Mouse (Mus musculus) frontal cortex, postnatal 14 days (tissue): ENCODE measurements around the gene Rbbp4.

Experiments
- DNase-seq, 2 experiments: peaks; one replicate each; pipeline ENCODE4 v3.0.0; 2022; ENCODE audit warnings: low spot score in 2 of 2

The Rbbp4 gene

GRCm38 (mm10) chr4:129293702-129294101, 41.5 kb downstream of the Rbbp4 start:
- no peak for DNase-seq

- no peak for DNase-seq
Measured at GRCm38 (mm10) chr4:129292831-129293230, 42.3 kb downstream of the Rbbp4 start.

- DNase-seq = no peak
Measured at GRCm38 (mm10) chr4:129289671-129290070, 45.5 kb downstream of the Rbbp4 start.

GRCm38 (mm10) chr4:129288067-129288466, 47.1 kb downstream of the Rbbp4 start:
- DNase-seq = no peak

- no peak for DNase-seq
Measured at GRCm38 (mm10) chr4:129287472-129287981, 47.6 kb downstream of the Rbbp4 start, which contains the start of gene Sync. TSS of gene Sync (plus strand) at chr4:129287617.

- no peak for DNase-seq
Measured at GRCm38 (mm10) chr4:129286683-129287471, 48.3 kb downstream of the Rbbp4 start.

GRCm38 (mm10) chr4:129286001-129286682, 49.0 kb downstream of the Rbbp4 start:
- no peak for DNase-seq

- DNase-seq = no peak
Measured at GRCm38 (mm10) chr4:129284685-129285084, 50.5 kb downstream of the Rbbp4 start.

GRCm38 (mm10) chr4:129283226-129283625, 51.9 kb downstream of the Rbbp4 start:
- no peak for DNase-seq

GRCm38 (mm10) chr4:129282786-129283185, 52.4 kb downstream of the Rbbp4 start:
- no peak for DNase-seq

GRCm38 (mm10) chr4:129276453-129276865, 58.7 kb downstream of the Rbbp4 start:
- DNase-seq = peak; percentile 85 to 92

GRCm38 (mm10) chr4:129272756-129273046, 62.5 kb downstream of the Rbbp4 start:
- no peak for DNase-seq

GRCm38 (mm10) chr4:129271991-129272755, 63.0 kb downstream of the Rbbp4 start:
- no peak for DNase-seq

- DNase-seq = no peak
Measured at GRCm38 (mm10) chr4:129268698-129269097, 66.5 kb downstream of the Rbbp4 start.

- no peak for DNase-seq
Measured at GRCm38 (mm10) chr4:129266821-129267220, 68.3 kb downstream of the Rbbp4 start.

- DNase-seq = no peak
Measured at GRCm38 (mm10) chr4:129266191-129266590, 69.0 kb downstream of the Rbbp4 start.

- no peak for DNase-seq
Measured at GRCm38 (mm10) chr4:129263225-129264021, 71.7 kb downstream of the Rbbp4 start.

- no peak for DNase-seq
Measured at GRCm38 (mm10) chr4:129261196-129261595, 74.0 kb downstream of the Rbbp4 start, which contains the start of gene C77080. TSS of gene C77080 (minus strand) at chr4:129261404.

- no peak for DNase-seq
Measured at GRCm38 (mm10) chr4:129260678-129261077, 74.5 kb downstream of the Rbbp4 start.

- no peak for DNase-seq
Measured at GRCm38 (mm10) chr4:129259101-129259500, 76.1 kb downstream of the Rbbp4 start.
